Mouse (Mus musculus) kidney, embryonic 16.5 days (tissue): ENCODE results near the gene Kcnip4. TPM values are rescaled to one million over a fixed set of nuclear protein-coding genes. Genes with fewer than 3 reads are reported as not detected.

Experiments used
- ATAC-seq: fragments of 200-750 bp; cut with Nextera tagmentation; 2 replicates; pipeline ENCODE4 v1.8.0; 2017; ENCODE audit warnings: moderate TSS enrichment; ENCODE audit not compliant: low FRiP score, low TSS enrichment
- H3K27ac ChIP-seq: fragments of 300-500 bp; sonication (generic); 2 replicates; pipeline ENCODE4 v1.5.1; 2014; ENCODE audit warnings: low read length
- H3K27me3 ChIP-seq: fragments of 300-500 bp; sonication (generic); 2 replicates; pipeline ENCODE4 v1.6.1; 2014; ENCODE audit warnings: low read length, control low read depth, mixed read lengths; ENCODE audit not compliant: insufficient read depth
- H3K36me3 ChIP-seq: fragments of 300-500 bp; sonication (generic); 2 replicates; pipeline ENCODE4 v1.6.1; 2014; ENCODE audit warnings: low read length, control low read depth, mixed read lengths; ENCODE audit not compliant: insufficient read depth
- H3K4me1 ChIP-seq: fragments of 300-500 bp; sonication (generic); 2 replicates; pipeline ENCODE4 v1.6.1; 2014; ENCODE audit warnings: low read length, control low read depth, mixed read lengths; ENCODE audit not compliant: insufficient read depth
- H3K4me2 ChIP-seq: fragments of 300-500 bp; sonication (generic); replicated peaks from 2 replicates; pipeline ENCODE4 v1.6.1; 2014; ENCODE audit warnings: low read depth, low read length
- H3K4me3 ChIP-seq: fragments of 300-500 bp; sonication (generic); 2 replicates; pipeline ENCODE4 v1.5.1; 2014; ENCODE audit warnings: mild to moderate bottlenecking, low read length
- H3K9ac ChIP-seq: fragments of 300-500 bp; sonication (generic); replicated peaks from 2 replicates; pipeline ENCODE4 v1.6.1; 2014; ENCODE audit warnings: low read length
- H3K9me3 ChIP-seq: fragments of 300-500 bp; sonication (generic); 2 replicates; pipeline ENCODE4 v1.6.1; 2016; ENCODE audit warnings: low read length, control low read depth
- WGBS: fragments of 180-500 bp; shearing (Covaris S2); extraction: QIAGEN DNeasy Blood & Tissue Kit; methylation state at CpG from one replicate; pipeline ENCODE4 v1.1.7; 2014; 5-methylcytosine and 5-hydroxymethylcytosine counted together
- polyA plus RNA-seq: library from polyadenylated mRNA; unstranded; fragments of >200 nt; fragmentation: Nextera tagmentation; extraction: Ambion mirVana; gene quantifications from 2 replicates; pipeline ENCODE4 v1.2.1, GENCODE M21; 2015

The Kcnip4 gene
- polyA plus RNA-seq, 1 experiment from 2014 or later = 0.65 TPM

- no peaks in the 10 kb centered on the region for H3K36me3 ChIP-seq
- H3K4me3 ChIP-seq = no peak overlapping the region
- H3K27me3 ChIP-seq = no peaks in the 10 kb centered on the region
- no peak overlapping the region for H3K9ac ChIP-seq
- H3K9me3 ChIP-seq = no peaks in the 10 kb centered on the region
- H3K4me1 ChIP-seq = no peaks in the 10 kb centered on the region
- WGBS = 80% methylated on average over 4 of the region's 4 CpGs
- H3K4me2 ChIP-seq = no peak overlapping the region
- no peak overlapping the region for H3K27ac ChIP-seq
- no peak for ATAC-seq
These were observed 466.9 kb downstream of the Kcnip4 start for GRCm38 (mm10) chr5:49057636-49058340.

GRCm38 (mm10) chr5:49047960-49048359 is 476.7 kb downstream of the Kcnip4 start:
- H3K4me3 ChIP-seq = no peak overlapping the region
- ATAC-seq = no peak
- no peak overlapping the region for H3K27ac ChIP-seq
- no peaks in the 10 kb centered on the region for H3K4me1 ChIP-seq
- no peak overlapping the region for H3K4me2 ChIP-seq
- no peak overlapping the region for H3K9ac ChIP-seq
- 73% methylated on average over 1 of the region's 1 CpGs for WGBS
- H3K27me3 ChIP-seq = no peaks in the 10 kb centered on the region
- no peaks in the 10 kb centered on the region for H3K9me3 ChIP-seq
- no peaks in the 10 kb centered on the region for H3K36me3 ChIP-seq

GRCm38 (mm10) chr5:49041259-49041845 is 483.4 kb downstream of the Kcnip4 start:
- no peaks in the 10 kb centered on the region for H3K27me3 ChIP-seq
- no peak for ATAC-seq
- no peak overlapping the region for H3K4me3 ChIP-seq
- WGBS = 72% methylated on average over 6 of the region's 6 CpGs
- no peak overlapping the region for H3K27ac ChIP-seq
- H3K9me3 ChIP-seq = no peaks in the 10 kb centered on the region
- no peaks in the 10 kb centered on the region for H3K4me1 ChIP-seq
- H3K4me2 ChIP-seq = no peak overlapping the region
- no peak overlapping the region for H3K9ac ChIP-seq
- no peaks in the 10 kb centered on the region for H3K36me3 ChIP-seq

- H3K27ac ChIP-seq = no peak overlapping the region
- H3K9me3 ChIP-seq = no peaks in the 10 kb centered on the region
- no peaks in the 10 kb centered on the region for H3K36me3 ChIP-seq
- H3K4me2 ChIP-seq = no peak overlapping the region
- H3K4me3 ChIP-seq = no peak overlapping the region
- no peaks in the 10 kb centered on the region for H3K27me3 ChIP-seq
- no peak for ATAC-seq
- 61% methylated on average over 4 of the region's 4 CpGs for WGBS
- H3K4me1 ChIP-seq = no peaks in the 10 kb centered on the region
- no peak overlapping the region for H3K9ac ChIP-seq
These were observed 527.3 kb downstream of the Kcnip4 start for GRCm38 (mm10) chr5:48997359-48997758.

GRCm38 (mm10) chr5:48989145-48989659 is 535.5 kb downstream of the Kcnip4 start:
- no peaks in the 10 kb centered on the region for H3K27me3 ChIP-seq
- no peaks in the 10 kb centered on the region for H3K4me1 ChIP-seq
- H3K9ac ChIP-seq = no peak overlapping the region
- H3K9me3 ChIP-seq = no peaks in the 10 kb centered on the region
- H3K4me2 ChIP-seq = no peak overlapping the region
- H3K27ac ChIP-seq = no peak overlapping the region
- ATAC-seq = no peak
- H3K4me3 ChIP-seq = no peak overlapping the region
- no peaks in the 10 kb centered on the region for H3K36me3 ChIP-seq
- WGBS = 98% methylated on average over 1 of the region's 1 CpGs

- no peaks in the 10 kb centered on the region for H3K4me1 ChIP-seq
- no peak overlapping the region for H3K27ac ChIP-seq
- 91% methylated on average over 2 of the region's 2 CpGs for WGBS
- no peak overlapping the region for H3K9ac ChIP-seq
- no peak overlapping the region for H3K4me3 ChIP-seq
- H3K36me3 ChIP-seq = no peaks in the 10 kb centered on the region
- no peaks in the 10 kb centered on the region for H3K27me3 ChIP-seq
- no peak overlapping the region for H3K4me2 ChIP-seq
- ATAC-seq = no peak
- no peaks in the 10 kb centered on the region for H3K9me3 ChIP-seq
These were observed 582.2 kb downstream of the Kcnip4 start for GRCm38 (mm10) chr5:48942378-48943088.

GRCm38 (mm10) chr5:48931881-48932280 is 592.8 kb downstream of the Kcnip4 start:
- no peaks in the 10 kb centered on the region for H3K36me3 ChIP-seq
- WGBS = 79% methylated on average over 2 of the region's 2 CpGs
- H3K9ac ChIP-seq = no peak overlapping the region
- no peak overlapping the region for H3K4me3 ChIP-seq
- no peak for ATAC-seq
- H3K27ac ChIP-seq = no peak overlapping the region
- no peaks in the 10 kb centered on the region for H3K9me3 ChIP-seq
- no peaks in the 10 kb centered on the region for H3K27me3 ChIP-seq
- no peaks in the 10 kb centered on the region for H3K4me1 ChIP-seq
- H3K4me2 ChIP-seq = no peak overlapping the region

- no peaks in the 10 kb centered on the region for H3K9me3 ChIP-seq
- no peaks in the 10 kb centered on the region for H3K36me3 ChIP-seq
- no peak overlapping the region for H3K27ac ChIP-seq
- H3K4me2 ChIP-seq = peak overlapping the region; percentile 51
- H3K27me3 ChIP-seq = no peaks in the 10 kb centered on the region
- 0 out of 2 replicates have a peak, but pooled peaks cover 3% of the 10 kb centered on the region for H3K4me1 ChIP-seq
- H3K9ac ChIP-seq = no peak overlapping the region
- no peak for ATAC-seq
- H3K4me3 ChIP-seq = peak overlapping the region; percentile 24
- WGBS = 76% methylated on average over 8 of the region's 8 CpGs
These were observed 634.5 kb downstream of the Kcnip4 start for GRCm38 (mm10) chr5:48890216-48890615.

- Histone ChIP-seq H3K4me3 (peak overlapping the region; percentile 24), H3K9me3 (no peaks in the 10 kb centered on the region), H3K4me2 (peak overlapping the region; percentile 51), H3K4me1 (0 out of 2 replicates have a peak, but pooled peaks cover 3% of the 10 kb centered on the region), H3K9ac (no peak overlapping the region), H3K27me3 (no peaks in the 10 kb centered on the region), H3K36me3 (no peaks in the 10 kb centered on the region), H3K27ac (no peak overlapping the region)
- 8% methylated on average over 18 of the region's 18 CpGs for WGBS
- ATAC-seq = peak; percentile 51; the same call in 1 of the 2 replicates
These were observed 635.1 kb downstream of the Kcnip4 start for GRCm38 (mm10) chr5:48889395-48890194.
